Mouse (Mus musculus) erythroblast, embryonic 14.5 days (primary cell): ENCODE data around the gene Abhd12b.

Experiments used
- GATA1 ChIP-seq: IDR thresholded peaks from 2 replicates; pipeline ENCODE4 v1.6.1; 2012; ENCODE audit warnings: low read length, inconsistent platforms, mixed read lengths
- TAL1 ChIP-seq: IDR thresholded peaks from 3 replicates; pipeline ENCODE4 v1.6.1; 2012; ENCODE audit warnings: low read length, inconsistent platforms, mixed read lengths

DNA sequence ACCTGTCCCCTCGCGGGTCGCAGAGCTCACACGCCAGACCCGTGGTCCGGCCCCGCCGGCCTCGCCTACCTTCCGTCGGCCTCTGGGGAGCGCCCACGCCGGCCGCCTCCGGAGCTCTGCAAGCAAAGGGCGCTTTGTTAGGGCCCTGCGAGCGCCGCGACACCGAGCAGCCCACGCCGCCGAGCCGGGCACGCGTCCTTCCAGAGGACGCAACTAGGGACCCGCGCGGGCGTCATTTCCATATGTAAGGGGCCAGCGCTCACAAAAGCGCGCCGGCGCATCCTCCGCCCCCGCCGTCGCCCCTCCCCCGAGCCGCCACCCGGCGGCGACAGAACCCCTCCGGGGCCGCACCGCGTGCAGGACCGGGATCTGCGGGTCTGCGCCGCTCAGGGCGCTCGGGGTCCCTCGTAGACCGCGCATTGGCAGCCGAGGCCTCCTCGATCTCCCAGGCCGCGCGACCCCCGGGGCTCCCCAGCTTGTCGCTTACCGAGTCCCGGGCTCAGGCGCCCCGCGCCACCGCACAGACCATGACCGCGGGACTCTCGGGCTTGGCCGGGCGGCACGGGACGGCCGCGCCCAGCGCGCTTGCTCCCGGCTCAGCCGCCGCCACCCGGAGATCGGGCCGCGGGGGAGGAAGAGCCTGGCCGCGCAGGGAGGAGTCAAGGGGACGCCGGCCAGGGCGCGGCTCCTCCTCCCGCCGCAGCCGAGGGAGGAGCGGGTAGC, 42.4 kb upstream of the Abhd12b start:
- no peak for TF ChIP-seq TAL1
- no peak for TF ChIP-seq GATA1
